Mouse (Mus musculus) limb, embryonic 14.5 days (tissue): ENCODE measurements around the gene Trim56. TPM values are rescaled to one million over a fixed set of nuclear protein-coding genes. Genes with fewer than 3 reads are reported as not detected.

ENCODE experiments used
- ATAC-seq: fragments of 200-750 bp; cut with Nextera tagmentation; 2 replicates; pipeline ENCODE4 v1.8.0; 2017; ENCODE audit warnings: low read depth, moderate number of reproducible peaks, moderate TSS enrichment; ENCODE audit not compliant: low FRiP score
- DNase-seq: peaks from one replicate; pipeline ENCODE4 v3.0.0-alpha.2; 2015; ENCODE audit warnings: low spot score
- H3K27ac ChIP-seq: fragments of 300-500 bp; sonication (generic); replicated peaks from 2 replicates; pipeline ENCODE4 v1.5.1; 2014; ENCODE audit warnings: low read depth, mild to moderate bottlenecking, low read length, moderate library complexity, mixed read lengths
- H3K27me3 ChIP-seq: fragments of 300-500 bp; sonication (generic); 2 replicates; pipeline ENCODE4 v1.6.1; 2014; ENCODE audit warnings: low read length, mixed read lengths; ENCODE audit not compliant: control insufficient read depth, insufficient read depth
- H3K36me3 ChIP-seq: fragments of 300-500 bp; sonication (generic); 2 replicates; pipeline ENCODE4 v1.6.1; 2014; ENCODE audit warnings: mild to moderate bottlenecking, low read length, moderate library complexity, mixed read lengths; ENCODE audit not compliant: control insufficient read depth, insufficient read depth
- H3K4me1 ChIP-seq: fragments of 300-500 bp; sonication (generic); 2 replicates; pipeline ENCODE4 v1.6.1; 2014; ENCODE audit warnings: antibody characterized with exemption, low read length, mixed read lengths; ENCODE audit not compliant: control insufficient read depth, insufficient read depth
- H3K4me2 ChIP-seq: fragments of 300-500 bp; sonication (generic); replicated peaks from 2 replicates; pipeline ENCODE4 v1.6.1; 2014; ENCODE audit warnings: low read depth, mild to moderate bottlenecking, low read length, moderate library complexity; ENCODE audit not compliant: severe bottlenecking
- H3K4me3 ChIP-seq: fragments of 300-500 bp; sonication (generic); replicated peaks from 2 replicates; pipeline ENCODE4 v1.5.1; 2014; ENCODE audit warnings: low read length
- H3K9ac ChIP-seq: fragments of 300-500 bp; sonication (generic); 2 replicates; pipeline ENCODE4 v1.6.1; 2014; ENCODE audit warnings: mild to moderate bottlenecking, low read depth, low read length, moderate library complexity; ENCODE audit not compliant: severe bottlenecking
- H3K9me3 ChIP-seq: fragments of 300-500 bp; sonication (generic); 2 replicates; pipeline ENCODE4 v1.6.1; 2016; ENCODE audit warnings: low read length; ENCODE audit not compliant: control insufficient read depth
- POLR2A ChIP-seq: fragments of 200-500 bp; IDR thresholded peaks from 2 replicates; pipeline ENCODE4 v1.8.0; 2012; ENCODE audit warnings: inconsistent platforms, mild to moderate bottlenecking, moderate library complexity, borderline replicate concordance; ENCODE audit not compliant: insufficient read depth, insufficient read length; ENCODE audit errors: extremely low read depth
- WGBS: fragments of 180-500 bp; shearing (Covaris S2); extraction: QIAGEN DNeasy Blood & Tissue Kit; methylation state at CpG from one replicate; pipeline ENCODE4 v1.1.7; 2014; 5-methylcytosine and 5-hydroxymethylcytosine counted together
- polyA plus RNA-seq, 2 experiments: library from polyadenylated mRNA; depleted of rRNA in 1 of 2; stranded (reverse) in 1 of 2; unstranded in 1 of 2; fragments of >200 nt; fragmentation: Nextera tagmentation in 1 of 2; extraction: Ambion mirVana in 1 of 2; gene quantifications; 2 replicates each; pipeline versions ENCODE4 v1.2.1 to v1.2.3; 2012 to 2014

The Trim56 gene
- polyA plus RNA-seq, 2 experiments, result 3.1 to 9.5 TPM

- no peak for ATAC-seq
Measured at GRCm38 (mm10) chr5:137091560-137091959, 24.4 kb downstream of the Trim56 start.

DNA sequence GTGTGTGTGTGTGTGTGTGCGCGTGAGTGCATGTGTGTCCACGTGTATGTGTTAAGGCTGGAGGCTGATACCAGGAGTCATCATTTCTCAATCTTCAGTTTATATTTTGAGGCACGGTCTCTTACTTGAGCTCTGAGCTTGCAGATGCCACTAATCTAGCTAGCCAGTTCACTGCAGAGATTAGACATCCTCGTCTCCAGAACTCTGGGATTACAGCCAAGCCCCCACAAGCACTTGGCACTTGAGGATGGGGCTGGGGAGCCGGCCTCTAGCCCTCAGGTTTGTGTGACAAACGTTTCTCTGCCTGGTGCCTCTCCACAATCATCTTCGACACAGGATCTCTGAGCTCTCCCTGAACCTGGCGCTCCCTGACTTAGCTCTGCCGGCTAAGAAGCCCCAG lies 25.1 kb downstream of the Trim56 start:
- no peaks in the 10 kb centered on the region for H3K27me3 ChIP-seq
- DNase-seq, result no peak
- H3K9me3 ChIP-seq, result no peaks in the 10 kb centered on the region
- no peak overlapping the region for H3K27ac ChIP-seq
- TF ChIP-seq POLR2A, result no peak
- H3K4me1 ChIP-seq, result no peaks in the 10 kb centered on the region
- H3K36me3 ChIP-seq, result no peaks in the 10 kb centered on the region
- no peak overlapping the region for H3K4me2 ChIP-seq
- ATAC-seq, result no peak
- H3K9ac ChIP-seq, result no peak overlapping the region
- 84% methylated on average over 9 of the region's 10 CpGs for WGBS
- H3K4me3 ChIP-seq, result no peak overlapping the region

More at GRCm38 (mm10) chr5:137091560-137091959, 24.4 kb downstream of the Trim56 start:
- no peak for TF ChIP-seq POLR2A
- no peak overlapping the region for H3K4me2 ChIP-seq
- H3K4me3 ChIP-seq, result no peak overlapping the region
- no peak overlapping the region for H3K27ac ChIP-seq
- no peaks in the 10 kb centered on the region for H3K4me1 ChIP-seq
- no peak for DNase-seq
- no peak overlapping the region for H3K9ac ChIP-seq
- 46% methylated on average over 6 of the region's 6 CpGs for WGBS
- H3K9me3 ChIP-seq, result no peaks in the 10 kb centered on the region
- no peaks in the 10 kb centered on the region for H3K36me3 ChIP-seq
- H3K27me3 ChIP-seq, result no peaks in the 10 kb centered on the region

DNA sequence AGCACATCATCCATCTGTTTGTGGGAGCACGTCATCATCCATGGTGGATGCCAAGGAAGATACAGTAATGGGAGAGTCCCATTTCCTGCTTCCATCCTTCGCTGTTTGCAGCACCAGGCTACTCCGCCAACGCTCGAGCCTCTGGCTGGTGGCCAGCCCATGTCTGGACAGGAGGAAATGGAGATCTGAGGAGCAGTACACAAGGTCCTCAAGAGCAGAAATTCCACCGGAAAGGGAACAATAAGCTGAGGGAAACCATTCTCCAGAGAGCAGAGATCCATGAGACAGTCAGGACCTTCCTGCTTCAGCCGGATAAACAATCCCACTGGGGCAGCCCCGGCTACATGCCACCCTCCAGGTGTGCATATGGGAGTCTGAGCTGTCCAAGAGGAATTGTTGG lies 28.6 kb downstream of the Trim56 start:
- no peak for DNase-seq

DNA sequence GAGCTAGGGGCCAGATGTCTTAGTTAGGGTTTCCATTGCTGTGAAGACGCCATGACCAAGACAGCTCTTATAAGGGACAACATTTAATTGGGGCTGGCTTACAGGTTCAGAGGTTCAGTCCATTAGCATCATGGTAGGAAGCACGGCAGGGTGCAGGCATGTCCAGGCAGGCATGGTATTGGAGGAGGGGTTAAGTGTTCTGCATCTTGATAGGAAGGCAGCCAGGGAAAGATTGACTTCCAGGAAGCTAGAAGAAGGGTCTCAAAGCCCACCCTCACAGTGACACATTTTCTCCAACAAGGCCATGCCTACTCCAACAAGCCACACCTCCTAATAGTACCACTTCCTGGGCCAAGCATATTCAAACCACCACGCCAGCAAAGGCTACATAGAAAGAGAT lies 30.3 kb downstream of the Trim56 start:
- Histone ChIP-seq H3K9ac (no peak overlapping the region), H3K4me3 (no peak overlapping the region), H3K4me2 (no peak overlapping the region), H3K27ac (no peak overlapping the region), H3K9me3 (no peaks in the 10 kb centered on the region), H3K4me1 (no peaks in the 10 kb centered on the region), H3K36me3 (no peaks in the 10 kb centered on the region), H3K27me3 (no peaks in the 10 kb centered on the region)
- no peak for ATAC-seq
- 73% methylated on average over 3 of the region's 3 CpGs for WGBS
- no peak for DNase-seq
- TF ChIP-seq POLR2A, result no peak

More for the DNA sequence above, 28.6 kb downstream of the Trim56 start:
- ATAC-seq, result no peak
- Histone ChIP-seq H3K4me2 (no peak overlapping the region), H3K9me3 (no peaks in the 10 kb centered on the region), H3K36me3 (no peaks in the 10 kb centered on the region), H3K4me1 (no peaks in the 10 kb centered on the region), H3K9ac (no peak overlapping the region), H3K27me3 (no peaks in the 10 kb centered on the region), H3K4me3 (no peak overlapping the region), H3K27ac (no peak overlapping the region)
- 89% methylated on average over 8 of the region's 8 CpGs for WGBS
- no peak for TF ChIP-seq POLR2A

GRCm38 (mm10) chr5:137085021-137085420 lies 31.0 kb downstream of the Trim56 start:
- H3K27ac ChIP-seq, result no peak overlapping the region
- no peaks in the 10 kb centered on the region for H3K36me3 ChIP-seq
- WGBS, result 86% methylated on average over 6 of the region's 6 CpGs
- ATAC-seq (no peak), DNase-seq (no peak)
- H3K27me3 ChIP-seq, result no peaks in the 10 kb centered on the region
- no peak overlapping the region for H3K4me3 ChIP-seq
- H3K4me2 ChIP-seq, result no peak overlapping the region
- no peaks in the 10 kb centered on the region for H3K9me3 ChIP-seq
- no peak for TF ChIP-seq POLR2A
- H3K4me1 ChIP-seq, result no peaks in the 10 kb centered on the region
- no peak overlapping the region for H3K9ac ChIP-seq

DNA sequence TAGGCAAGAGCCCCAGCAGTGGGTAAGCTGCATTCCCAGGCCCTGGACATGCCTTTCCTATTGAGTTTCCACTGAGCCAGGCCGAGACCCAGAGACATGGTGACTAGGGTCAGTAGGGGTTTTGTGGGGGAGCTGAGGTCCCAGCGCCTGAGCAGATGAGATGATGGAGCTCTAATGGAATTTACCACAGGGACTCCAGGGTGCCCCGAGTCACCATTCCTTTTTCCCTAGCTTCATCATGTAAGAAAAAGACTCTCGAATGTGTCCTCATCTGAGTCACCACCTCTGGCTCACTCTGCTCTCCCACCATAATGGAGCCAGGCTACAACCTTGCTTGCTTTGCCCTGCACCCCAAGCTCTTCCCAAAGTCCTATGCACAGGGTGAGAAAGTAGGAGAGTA lies 33.0 kb downstream of the Trim56 start:
- ATAC-seq (no peak), DNase-seq (no peak)
- Histone ChIP-seq H3K9ac (no peak overlapping the region), H3K9me3 (no peaks in the 10 kb centered on the region), H3K27me3 (no peaks in the 10 kb centered on the region), H3K27ac (no peak overlapping the region), H3K4me3 (no peak overlapping the region), H3K4me1 (no peaks in the 10 kb centered on the region), H3K4me2 (no peak overlapping the region), H3K36me3 (no peaks in the 10 kb centered on the region)
- TF ChIP-seq POLR2A, result no peak
- 76% methylated on average over 4 of the region's 4 CpGs for WGBS
